Mouse (Mus musculus) forebrain, embryonic 13.5 days (tissue): ENCODE measurements around the gene Cnot8. TPM values are rescaled to one million over a fixed set of nuclear protein-coding genes. Genes with fewer than 3 reads are reported as not detected.

Experiments
- polyA plus RNA-seq: library from polyadenylated mRNA; unstranded; fragments of >200 nt; fragmentation: Nextera tagmentation; extraction: Ambion mirVana; gene quantifications from 2 replicates; pipeline ENCODE4 v1.2.1, GENCODE M21; 2015

The Cnot8 gene
- polyA plus RNA-seq, 1 experiment from 2014 or later, result 124 TPM

Other genes with a start within 250 kb of the Cnot8 start
- 14.1 and 16.3 TPM in 2 replicates for gene Larp1, start 95.1 kb upstream of the Cnot8 start, polyA plus RNA-seq
- gene Gm12248, start 11.0 kb upstream of the Cnot8 start, polyA plus RNA-seq, result 0.15 and 0.19 TPM in 2 replicates
- gene Gemin5, start 64.4 kb downstream of the Cnot8 start, polyA plus RNA-seq, result 13.9 and 21.2 TPM in 2 replicates
- 119 and 135 TPM in 2 replicates for gene Mrpl22, start 67.5 kb downstream of the Cnot8 start, polyA plus RNA-seq
- gene Igtp, start 95.4 kb downstream of the Cnot8 start, polyA plus RNA-seq, result 0.83 and 0.94 TPM in 2 replicates
- gene Irgm2, start 95.5 kb downstream of the Cnot8 start, polyA plus RNA-seq, result 0.29 and 0.49 TPM in 2 replicates
- gene 4930438A08Rik, start 170.6 kb downstream of the Cnot8 start, polyA plus RNA-seq, result not detected in 2 replicates
- gene Zfp692, start 202.9 kb downstream of the Cnot8 start, polyA plus RNA-seq, result 28.9 and 31.4 TPM in 2 replicates
- gene Zfp672, start 226.2 kb downstream of the Cnot8 start, polyA plus RNA-seq, result 38.1 and 40.5 TPM in 2 replicates
- gene Sh3bp5l, start 226.6 kb downstream of the Cnot8 start, polyA plus RNA-seq, result 43.9 and 48.0 TPM in 2 replicates